Mouse (Mus musculus) gastrocnemius, postnatal 36 days (tissue): Measurements from ENCODE around the gene Olfr1415. TPM values are rescaled to one million over a fixed set of nuclear protein-coding genes. Genes with fewer than 3 reads are reported as not detected.
"Not testable (repeated sequence)": the region's sequence is repeated elsewhere in the genome, so short reads cannot be mapped to it uniquely, and the experiment has no call there.

Experiments
- DNase-seq, 2 experiments: peaks; one replicate each; pipeline ENCODE4 v3.0.0; 2022
- intact Hi-C: fragments of 180-260 bp; cut with DNase I; formaldehyde crosslinking; loops from one replicate; pipeline ENCODE4 v1.15.1; 2025
- long read RNA-seq, 2 experiments: library from polyadenylated mRNA; stranded (forward); transcript quantifications; one replicate each; pipeline ENCODE4 v2.0.0; 2021
- total RNA-seq, 2 experiments: library from RNA; stranded (reverse); gene quantifications; 2 replicates each; pipeline ENCODE4 v1.2.3; 2021

The Olfr1415 gene
- not detected for total RNA-seq
- long read RNA-seq, experiment 1: 0 reads
- long read RNA-seq, experiment 2: 0 reads

DNA sequence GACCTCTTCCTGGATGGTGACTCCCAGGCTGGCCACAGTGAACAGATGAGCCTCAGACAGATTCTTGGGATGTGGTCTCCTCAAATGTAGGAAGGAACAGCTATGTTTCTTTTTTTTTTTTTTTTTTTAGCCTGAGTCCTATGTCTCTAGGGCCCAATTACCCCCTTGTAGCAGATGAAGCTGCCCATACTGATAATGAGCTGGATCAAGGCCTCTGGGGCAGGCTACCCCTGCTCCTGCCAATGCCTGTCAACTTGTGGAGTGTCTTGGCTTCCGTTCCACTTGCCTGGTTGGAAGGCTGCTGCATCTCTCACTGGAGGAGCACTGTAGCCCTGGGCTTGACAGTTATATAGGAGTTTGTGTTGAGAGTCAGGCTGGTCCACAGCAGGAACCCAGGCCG lies at the start of gene Olfr1415:
Olfr1415 (minus strand) TSS at position 101 of the 400 bp plus-strand sequence.
- no peak for DNase-seq
- intact Hi-C loops: no loop called here

DNA sequence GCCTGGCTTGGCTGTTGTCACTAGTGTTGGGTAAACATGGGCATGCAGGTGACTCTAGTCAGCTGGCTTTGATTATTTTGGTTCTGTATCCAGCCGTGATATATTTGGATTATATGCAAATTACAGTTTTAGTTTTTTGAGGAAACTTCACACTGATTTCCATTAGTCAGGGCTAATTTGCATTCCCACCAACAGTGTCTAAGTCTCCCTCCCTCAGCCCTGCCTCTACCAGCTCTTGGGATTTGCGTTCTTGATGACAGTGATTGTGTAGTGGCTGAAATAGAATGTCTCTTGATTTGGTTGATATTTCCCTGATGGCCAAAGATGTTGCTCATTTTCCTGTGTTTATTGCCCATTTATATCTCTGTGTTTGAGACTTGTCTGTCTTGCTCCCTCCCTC lies 43.2 kb upstream of the Olfr1415 start:
- DNase-seq: no peak

DNA sequence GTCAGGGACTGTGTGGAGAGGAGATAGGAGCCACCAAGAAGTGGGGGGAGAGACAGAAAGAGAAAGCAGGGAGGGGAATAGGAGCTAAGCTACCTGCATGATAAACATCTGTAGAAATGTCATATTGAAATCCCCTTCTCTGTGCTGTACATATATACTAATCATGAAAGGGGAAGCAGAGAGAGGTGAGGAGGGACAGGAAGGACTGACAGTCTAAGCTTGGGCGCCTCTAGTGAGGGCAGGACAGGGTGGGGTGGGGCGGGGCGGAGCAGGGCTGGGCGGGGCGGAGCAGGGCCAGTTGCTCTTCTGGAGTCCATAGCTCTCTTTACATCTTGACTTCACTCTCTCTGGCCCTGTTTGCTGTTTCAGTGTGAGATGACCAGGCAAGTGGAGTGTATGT lies 41.1 kb upstream of the Olfr1415 start:
- intact Hi-C loops: no loop called here
- no peak for DNase-seq

More for the DNA sequence above, 43.2 kb upstream of the Olfr1415 start:
- intact Hi-C loops: no loop called here

DNA sequence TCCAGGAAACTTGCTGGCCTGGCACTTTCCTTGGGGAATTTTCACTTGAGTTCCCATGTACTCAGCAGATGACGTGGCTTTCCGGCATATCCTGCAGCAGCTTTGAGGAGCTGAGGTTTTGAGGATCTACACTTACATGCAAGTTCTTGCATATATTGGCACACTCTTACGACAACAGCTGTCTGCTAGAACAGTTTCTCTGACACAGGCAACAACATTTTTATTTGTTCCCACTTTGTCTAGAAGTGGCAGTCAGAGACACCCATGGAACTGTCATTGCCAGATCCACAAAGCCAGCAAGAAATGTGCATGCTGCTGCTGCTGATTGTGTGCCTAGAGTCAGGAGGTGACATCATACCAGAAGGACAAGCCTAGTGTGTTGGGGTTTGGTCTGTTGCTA lies 27.9 kb upstream of the Olfr1415 start:
- intact Hi-C loops: no loop called here
- no peak for DNase-seq

DNA sequence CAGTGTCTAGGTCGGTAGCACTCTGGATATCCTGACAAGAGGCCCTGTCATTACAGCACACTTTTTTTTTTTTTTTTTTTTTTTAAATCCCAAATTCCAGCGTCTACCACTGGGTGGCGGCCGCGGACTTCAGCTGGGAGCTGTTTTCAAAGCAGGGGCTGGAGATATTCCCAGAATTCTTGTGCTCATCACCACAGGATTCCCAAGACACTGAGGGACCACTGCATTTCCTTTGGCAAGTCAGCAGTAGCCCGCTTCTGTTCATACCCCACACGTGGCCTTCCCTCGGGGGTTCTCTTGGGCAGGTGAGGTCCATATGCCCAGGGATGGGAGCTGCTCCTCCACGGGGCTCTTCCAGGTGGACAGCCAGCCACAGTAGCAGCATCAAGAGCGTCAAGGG lies 25.5 kb upstream of the Olfr1415 start:
- no peak for DNase-seq
- intact Hi-C loops: loop anchor here (2.0 kb wide), 1 partner anchor 89 kb away; no protein-coding TSS in a partner anchor

DNA sequence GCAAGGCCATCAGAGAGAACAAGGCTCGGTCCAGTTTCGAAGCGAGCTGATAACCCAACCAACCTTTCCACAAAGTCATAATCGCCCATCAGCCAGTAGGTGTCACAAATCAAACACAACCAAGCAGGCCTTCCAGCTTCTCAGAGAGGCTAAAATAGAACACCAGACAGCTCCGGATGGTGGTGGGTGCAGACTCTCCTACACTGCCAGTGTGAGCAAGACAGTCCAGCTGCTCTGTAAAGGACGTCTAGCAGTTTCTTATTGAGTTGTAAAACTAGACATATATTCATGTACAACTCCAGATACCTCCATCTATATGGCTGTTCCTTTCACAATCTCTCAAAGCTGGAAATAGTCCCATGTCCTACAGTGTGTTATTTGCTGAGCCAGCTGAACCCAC lies 23.1 kb upstream of the Olfr1415 start:
- DNase-seq: no peak
- intact Hi-C loops: no loop called here

DNA sequence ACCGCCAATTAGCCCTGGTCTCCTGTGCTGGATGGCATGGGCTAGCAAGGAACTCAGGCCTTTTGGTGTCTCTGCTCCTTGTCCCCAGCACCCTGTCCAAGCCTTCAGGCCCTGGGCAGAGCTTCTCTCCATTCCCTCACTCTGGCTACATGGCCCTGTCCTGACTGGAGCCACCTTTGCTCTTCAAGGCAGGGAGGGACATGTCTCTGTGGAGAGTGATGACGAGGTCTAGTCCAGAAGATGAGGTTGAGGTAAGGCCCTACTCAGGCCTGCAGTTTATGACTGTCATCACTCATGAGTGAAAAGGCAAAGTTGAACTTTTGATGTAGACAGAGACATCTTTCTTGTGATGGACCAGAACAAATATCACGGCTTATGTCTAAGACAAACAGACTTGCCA lies 22.7 kb upstream of the Olfr1415 start, which contains the start of gene Olfr1414:
Olfr1414 (minus strand) TSS at position 101 of the 400 bp plus-strand sequence.
- intact Hi-C loops: no loop called here
- no peak for DNase-seq

DNA sequence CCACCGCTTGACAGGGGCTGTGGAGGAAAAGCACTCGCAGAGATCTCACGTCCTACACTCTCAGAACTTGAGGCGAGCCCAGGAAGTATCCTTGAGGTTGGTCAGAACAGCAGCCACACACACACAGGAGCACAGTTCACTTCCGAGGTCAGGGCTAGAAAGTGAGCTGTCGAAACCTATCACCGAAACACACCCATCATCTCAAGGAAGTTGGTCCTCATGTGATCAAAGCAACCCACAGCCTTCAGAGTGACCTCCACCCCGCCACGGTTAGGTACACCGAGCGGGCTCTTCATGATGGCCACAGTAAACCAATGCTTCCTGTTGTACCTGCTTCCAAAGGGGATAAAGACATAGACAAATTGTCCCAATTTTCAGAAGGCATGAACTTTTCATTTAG lies 19.5 kb upstream of the Olfr1415 start:
- intact Hi-C loops: no loop called here

DNA sequence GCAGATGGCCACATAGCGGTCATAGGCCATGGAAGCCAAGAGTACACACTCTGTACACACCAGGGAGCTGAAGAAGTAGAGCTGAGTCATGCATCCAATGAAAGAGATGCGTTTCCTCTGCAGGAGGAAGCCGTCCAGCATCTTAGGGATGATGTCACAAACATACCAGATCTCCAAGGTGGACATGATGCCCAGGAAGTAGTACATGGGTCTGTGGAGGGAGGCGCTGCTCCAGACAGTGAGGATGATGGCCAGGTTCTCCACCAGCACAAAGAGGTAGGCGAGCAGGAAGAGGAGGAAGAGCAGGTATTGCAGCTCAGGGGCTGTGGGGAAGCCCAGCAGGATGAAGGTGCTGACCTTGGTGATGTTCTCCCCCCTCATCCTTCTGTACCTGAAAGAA lies 15.7 kb upstream of the Olfr1415 start:
- DNase-seq: not testable (repeated sequence)

More for the DNA sequence above, 19.5 kb upstream of the Olfr1415 start:
- no peak for DNase-seq

DNA sequence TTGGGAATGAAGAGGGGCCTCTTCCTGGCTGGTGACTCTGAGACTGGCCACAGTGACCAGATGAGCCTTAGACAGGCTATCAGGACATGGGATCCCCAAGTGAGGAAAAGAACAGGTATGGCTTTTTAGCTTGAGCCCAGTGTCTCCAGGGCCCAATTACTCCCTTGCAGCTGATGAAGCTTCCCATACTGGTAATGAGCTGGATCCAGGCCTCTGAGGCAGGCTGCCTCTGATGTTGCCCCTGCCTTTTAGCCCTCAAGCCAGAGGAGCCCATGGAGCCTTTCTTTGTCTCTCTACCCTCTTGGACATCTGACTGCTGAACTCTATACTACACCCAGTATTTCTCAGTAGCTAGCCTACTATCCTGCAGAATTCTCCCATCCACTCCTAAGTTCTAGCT lies 10.9 kb downstream of the Olfr1415 start, which contains the start of gene Olfr1416:
Olfr1416 (minus strand) TSS at position 101 of the 400 bp plus-strand sequence.
- intact Hi-C loops: no loop called here
- no peak for DNase-seq

More for the DNA sequence above, 15.7 kb upstream of the Olfr1415 start:
- intact Hi-C loops: not testable (repeated sequence)

DNA sequence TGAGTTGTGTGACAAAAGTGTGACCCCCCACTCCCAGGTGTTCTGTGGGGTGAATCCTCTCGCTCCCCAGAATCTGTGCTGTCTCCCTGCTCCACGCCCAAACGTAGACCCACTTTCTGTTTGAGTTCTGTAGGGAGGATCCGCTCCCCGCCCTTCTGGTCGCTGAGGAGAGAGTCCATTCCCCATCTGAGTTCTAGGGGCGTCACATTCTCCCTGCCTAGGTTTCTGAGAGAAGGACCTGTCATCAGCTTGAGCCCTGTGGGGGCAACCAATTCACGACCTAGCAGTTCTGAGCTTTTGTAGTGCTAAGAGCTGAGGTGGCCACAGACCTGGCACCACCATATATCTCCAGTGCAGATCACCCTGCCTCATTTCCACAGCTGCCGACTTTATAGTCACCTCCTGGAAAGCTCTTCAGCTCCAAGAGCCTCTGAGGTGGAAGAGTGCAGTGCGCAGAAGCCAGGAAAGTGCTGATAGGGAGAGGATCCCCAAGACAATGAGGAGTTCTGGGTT lies 21.8 kb downstream of the Olfr1415 start:
- intact Hi-C loops: no loop called here
- DNase-seq: no peak

DNA sequence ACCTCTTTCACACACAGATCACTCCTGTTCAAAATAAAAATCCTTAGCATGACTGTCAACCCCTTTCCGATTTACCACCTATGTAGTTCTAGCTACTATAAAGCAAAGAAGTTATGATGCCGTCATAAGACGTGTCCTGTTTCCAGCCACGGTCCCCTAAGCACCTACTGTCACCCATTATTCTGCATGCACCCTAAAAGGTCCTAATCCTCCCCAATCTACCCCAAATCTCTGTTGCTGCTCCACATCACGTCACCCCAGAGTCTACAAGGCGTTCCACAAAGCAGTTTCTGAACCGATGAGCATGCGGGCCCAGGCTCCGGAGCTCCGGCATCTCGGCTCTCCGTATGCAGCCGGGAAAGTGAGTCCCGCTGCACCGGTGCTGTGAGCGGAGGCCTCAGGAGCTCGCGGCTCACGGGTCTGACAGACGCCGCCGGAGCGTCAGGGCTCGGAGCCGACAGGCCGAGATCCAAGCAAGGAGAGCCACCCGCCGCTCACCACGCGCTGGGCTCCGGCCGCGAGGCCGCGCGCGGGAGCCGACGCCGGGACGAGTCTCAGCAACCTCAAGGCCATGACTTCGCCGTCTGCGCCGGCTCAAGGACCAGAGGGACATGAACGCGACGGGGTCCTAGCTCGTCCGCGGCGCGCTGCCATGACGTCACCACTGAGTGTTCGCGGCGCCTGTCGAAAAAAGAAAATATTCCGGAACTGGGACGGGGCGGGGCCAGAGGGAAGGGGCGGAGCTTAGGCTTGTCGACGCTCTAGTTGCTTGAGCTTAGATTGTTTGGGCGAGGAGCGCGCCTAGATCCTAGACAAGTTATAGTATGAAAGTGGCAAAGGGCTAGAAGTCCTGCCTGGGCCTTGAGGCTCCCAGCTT lies 22.5 kb downstream of the Olfr1415 start, which contains the start of gene Ndufa10:
Ndufa10 (minus strand) TSS at position 696 of the 877 bp plus-strand sequence.
- DNase-seq: peak; percentile 95 to 97
- intact Hi-C loops: no loop called here

DNA sequence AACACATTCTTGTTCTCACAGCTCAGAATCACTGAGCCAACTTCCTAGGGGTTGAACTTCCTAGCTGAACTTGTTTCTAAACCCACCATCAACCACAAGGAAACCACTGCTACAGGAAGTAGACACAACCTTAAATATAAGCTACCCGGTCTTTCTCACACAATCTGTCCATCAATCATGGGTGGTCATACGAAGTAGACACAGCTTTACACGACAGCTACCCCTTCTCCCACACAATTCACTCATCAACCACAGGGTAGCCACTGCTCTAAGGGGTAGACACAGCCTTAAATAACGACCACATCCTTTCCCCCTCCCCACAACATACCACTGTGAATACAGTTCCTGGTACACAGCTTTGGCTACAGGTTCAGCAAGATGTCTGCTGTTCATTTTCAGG lies 27.0 kb downstream of the Olfr1415 start:
- intact Hi-C loops: no loop called here
- DNase-seq: no peak

DNA sequence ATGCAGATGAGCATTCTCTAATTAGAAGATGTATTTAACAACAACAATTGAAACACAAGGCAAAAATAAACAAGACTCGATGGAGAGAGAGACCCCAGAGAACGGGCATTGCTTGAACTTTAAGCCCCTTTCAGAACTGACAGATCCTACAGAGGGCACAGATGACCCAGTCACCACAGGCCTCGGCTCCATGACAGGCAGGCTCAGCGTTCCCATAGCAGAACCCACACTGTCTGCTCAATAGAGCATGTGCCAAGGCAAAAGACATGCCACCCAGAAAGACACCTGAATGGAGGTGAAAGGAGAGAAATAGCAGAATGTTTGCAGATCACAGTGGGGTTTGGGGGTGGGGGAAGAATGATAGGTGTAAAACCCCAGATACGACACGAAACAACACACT lies 37.5 kb downstream of the Olfr1415 start:
- no peak for DNase-seq
- intact Hi-C loops: no loop called here

DNA sequence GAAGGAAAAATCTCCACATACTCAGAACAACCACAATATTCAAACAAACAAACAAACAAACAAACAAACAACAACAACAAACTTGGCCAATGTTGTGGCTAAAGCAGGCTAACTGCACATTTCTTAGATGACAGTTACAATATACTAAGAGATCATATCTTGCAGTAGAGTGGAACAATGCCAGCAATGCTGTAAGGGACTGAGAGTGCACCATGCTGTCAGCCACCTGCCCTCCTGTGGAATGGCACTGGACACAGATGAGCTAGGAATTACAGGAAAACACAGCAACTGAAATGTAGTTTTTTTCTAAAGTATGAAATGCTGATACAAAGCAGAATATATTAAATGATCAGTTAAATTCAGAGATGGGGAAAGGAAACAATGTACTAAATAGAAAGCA lies 38.1 kb downstream of the Olfr1415 start:
- intact Hi-C loops: no loop called here
- DNase-seq: no peak

DNA sequence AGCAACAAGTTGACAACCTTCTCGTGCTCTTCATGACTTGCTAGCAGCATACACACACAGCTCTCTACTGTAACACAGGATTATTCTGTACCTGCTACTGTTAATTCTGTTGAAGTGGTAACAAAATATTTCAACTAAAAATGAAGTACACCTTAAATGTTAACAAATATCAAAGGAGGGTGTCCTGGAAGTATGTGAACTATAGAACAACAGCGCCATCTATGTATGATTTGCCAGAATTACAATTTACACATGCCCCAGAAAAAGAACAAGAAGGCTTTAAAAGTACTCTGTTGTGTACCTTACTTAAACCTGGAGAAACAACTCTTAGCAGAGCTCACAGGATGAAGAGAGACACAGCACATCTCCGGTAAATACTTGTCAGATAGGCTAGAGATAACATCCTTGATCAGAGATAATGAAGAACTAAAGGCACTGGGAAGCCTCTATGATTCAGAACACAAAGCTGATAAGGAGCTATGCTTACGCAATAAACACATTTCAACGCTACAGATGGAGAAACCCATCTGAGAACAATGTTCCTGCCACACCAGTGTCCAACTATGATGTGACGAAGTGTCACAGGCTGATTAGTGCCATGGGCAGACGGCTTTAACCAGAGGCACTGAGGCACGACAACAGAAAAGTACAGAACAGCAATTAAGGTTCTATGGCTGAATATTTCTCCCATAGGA lies 42.0 kb downstream of the Olfr1415 start:
- DNase-seq: no peak
- intact Hi-C loops: loop anchor here (5.0 kb wide), 2 partner anchors 492 to 542 kb away; no protein-coding TSS in a partner anchor

DNA sequence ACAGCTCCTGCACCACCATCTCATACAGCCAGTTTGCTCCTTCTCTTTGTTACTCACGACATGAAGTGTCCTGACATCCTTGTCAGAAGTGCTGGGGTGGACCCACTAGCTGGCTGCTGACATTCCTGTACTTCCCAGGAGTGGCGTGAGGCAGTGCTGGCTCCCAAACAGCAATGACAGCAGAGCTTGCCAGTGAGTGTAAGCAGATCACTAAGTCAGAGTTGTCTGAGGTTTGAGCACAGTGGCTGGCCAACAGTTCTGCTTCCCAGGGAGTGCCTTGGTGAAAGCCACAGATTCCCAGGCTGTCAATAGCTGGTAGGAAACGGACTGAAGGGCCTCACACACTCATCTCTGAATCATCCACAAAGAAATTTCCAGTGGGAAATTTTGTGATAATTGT lies 47.6 kb downstream of the Olfr1415 start:
- intact Hi-C loops: no loop called here
- DNase-seq: no peak

DNA sequence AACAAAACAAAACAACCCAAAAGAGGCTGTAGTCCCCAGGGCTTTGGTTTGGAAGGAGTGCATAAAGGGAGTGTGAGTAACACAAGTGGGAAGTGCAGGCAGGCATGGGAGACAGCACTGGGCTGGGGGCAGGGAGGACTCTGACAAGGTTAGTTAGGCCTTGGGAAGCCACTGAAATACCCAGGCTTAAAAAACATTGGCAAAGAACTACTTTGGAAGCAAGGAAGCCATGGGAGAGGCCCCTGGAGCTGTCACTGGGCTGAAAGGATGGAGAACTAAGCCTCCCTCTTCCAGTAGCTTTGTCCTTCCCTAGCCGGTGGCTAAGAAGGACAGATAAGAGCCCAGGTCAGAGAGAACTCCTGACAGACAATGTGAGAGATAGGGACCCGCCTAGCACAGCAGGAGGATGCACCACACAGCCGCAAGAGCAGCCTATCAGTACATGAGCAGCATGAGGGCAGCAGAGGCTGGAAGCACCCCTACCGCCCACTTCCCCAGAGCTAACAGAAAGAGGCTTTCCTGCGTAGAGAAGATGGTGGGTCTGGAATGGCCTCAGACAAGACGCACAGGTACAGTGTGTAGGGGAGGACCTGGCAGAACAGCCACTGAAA lies 54.3 kb downstream of the Olfr1415 start:
- no peak for DNase-seq
- intact Hi-C loops: no loop called here

DNA sequence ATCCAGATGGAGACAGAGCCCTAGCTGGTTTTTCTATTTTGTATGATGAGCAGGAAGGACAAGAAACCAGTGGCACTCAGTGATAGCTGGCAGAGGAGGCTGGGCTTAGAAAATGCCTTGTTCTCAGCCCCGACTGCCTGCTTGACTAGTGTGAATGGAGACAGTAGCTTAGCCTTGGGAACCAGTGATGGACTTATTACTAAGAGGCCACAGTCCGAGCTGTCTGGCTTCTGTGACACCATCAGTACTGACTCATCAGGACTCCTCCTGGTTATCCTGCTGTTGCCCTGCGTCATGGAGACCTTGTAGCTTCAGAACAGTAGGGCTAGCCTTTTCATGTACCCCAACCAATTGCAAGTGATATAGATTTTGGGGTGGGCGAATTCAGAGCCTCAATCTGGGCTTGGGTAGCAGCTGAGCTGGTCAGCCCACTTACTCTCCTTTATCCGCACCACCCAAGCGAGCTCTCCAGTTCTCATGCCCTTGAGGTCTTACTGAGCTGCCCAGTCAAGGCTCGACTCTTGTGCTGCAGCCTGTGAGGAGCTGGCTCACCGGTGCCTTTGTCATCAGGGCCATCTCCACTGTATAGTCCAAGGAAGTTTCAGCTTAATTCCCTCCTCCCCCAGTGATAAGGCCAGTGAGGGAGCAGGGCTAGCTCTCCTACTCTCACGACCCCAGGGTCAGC lies 55.7 kb downstream of the Olfr1415 start:
- intact Hi-C loops: no loop called here
- no peak for DNase-seq
